Mouse (Mus musculus) kidney, postnatal 0 days (tissue): ENCODE measurements around the gene Lmx1a. TPM values are rescaled to one million over a fixed set of nuclear protein-coding genes. Genes with fewer than 3 reads are reported as not detected.
A peak's percentile ranks its signal among the peaks of the same experiment; 100 is the strongest.

Experiments
- ATAC-seq: fragments of 200-750 bp; cut with Nextera tagmentation; replicated peaks from 2 replicates; pipeline ENCODE4 v1.8.0; 2017; ENCODE audit warnings: low read depth, moderate number of reproducible peaks, moderate TSS enrichment, moderate library complexity; ENCODE audit not compliant: low FRiP score
- DNase-seq: peaks from one replicate; pipeline ENCODE4 v3.0.0-alpha.2; 2016; ENCODE audit warnings: low spot score
- H3K27ac ChIP-seq: fragments of 300-500 bp; sonication (generic); 2 replicates; pipeline ENCODE4 v1.5.1; 2014; ENCODE audit warnings: mild to moderate bottlenecking
- H3K27me3 ChIP-seq: fragments of 300-500 bp; sonication (generic); 2 replicates; pipeline ENCODE4 v1.6.1; 2014; ENCODE audit warnings: low read length, mixed read lengths; ENCODE audit not compliant: insufficient read depth
- H3K36me3 ChIP-seq: fragments of 300-500 bp; sonication (generic); 2 replicates; pipeline ENCODE4 v1.6.1; 2014; ENCODE audit warnings: low read length, mixed read lengths; ENCODE audit not compliant: insufficient read depth
- H3K4me1 ChIP-seq: fragments of 300-500 bp; sonication (generic); replicated peaks from 2 replicates; pipeline ENCODE4 v1.6.1; 2014; ENCODE audit warnings: antibody characterized with exemption, low read length, mixed read lengths; ENCODE audit not compliant: insufficient read depth
- H3K4me2 ChIP-seq: fragments of 300-500 bp; sonication (generic); 2 replicates; pipeline ENCODE4 v1.6.1; 2014; ENCODE audit warnings: mild to moderate bottlenecking, low read length, moderate library complexity, mixed read lengths
- H3K4me3 ChIP-seq: fragments of 300-500 bp; sonication (generic); replicated peaks from 2 replicates; pipeline ENCODE4 v1.5.1; 2014; ENCODE audit warnings: low read depth, low read length
- H3K9ac ChIP-seq: fragments of 300-500 bp; sonication (generic); 2 replicates; pipeline ENCODE4 v1.6.1; 2014; ENCODE audit warnings: low read depth, low read length
- H3K9me3 ChIP-seq: fragments of 300-500 bp; sonication (generic); replicated peaks from 2 replicates; pipeline ENCODE4 v1.6.1; 2016; ENCODE audit warnings: low read length, inconsistent platforms, mixed read lengths
- CTCF ChIP-seq: IDR thresholded peaks from 2 replicates; pipeline ENCODE4 v1.5.1; 2016; ENCODE audit warnings: antibody characterized with exemption, low read depth, mild to moderate bottlenecking, moderate library complexity
- WGBS: fragments of 180-500 bp; shearing (Covaris S2); extraction: QIAGEN DNeasy Blood & Tissue Kit; methylation state at CpG from one replicate; pipeline ENCODE4 v1.1.7; 2014; 5-methylcytosine and 5-hydroxymethylcytosine counted together
- polyA plus RNA-seq: library from polyadenylated mRNA; unstranded; fragments of >200 nt; fragmentation: Nextera tagmentation; extraction: Ambion mirVana; gene quantifications from 2 replicates; pipeline ENCODE4 v1.2.1, GENCODE M21; 2015

Lmx1a gene
- polyA plus RNA-seq, 1 experiment from 2014 or later = 0.04 TPM

DNA sequence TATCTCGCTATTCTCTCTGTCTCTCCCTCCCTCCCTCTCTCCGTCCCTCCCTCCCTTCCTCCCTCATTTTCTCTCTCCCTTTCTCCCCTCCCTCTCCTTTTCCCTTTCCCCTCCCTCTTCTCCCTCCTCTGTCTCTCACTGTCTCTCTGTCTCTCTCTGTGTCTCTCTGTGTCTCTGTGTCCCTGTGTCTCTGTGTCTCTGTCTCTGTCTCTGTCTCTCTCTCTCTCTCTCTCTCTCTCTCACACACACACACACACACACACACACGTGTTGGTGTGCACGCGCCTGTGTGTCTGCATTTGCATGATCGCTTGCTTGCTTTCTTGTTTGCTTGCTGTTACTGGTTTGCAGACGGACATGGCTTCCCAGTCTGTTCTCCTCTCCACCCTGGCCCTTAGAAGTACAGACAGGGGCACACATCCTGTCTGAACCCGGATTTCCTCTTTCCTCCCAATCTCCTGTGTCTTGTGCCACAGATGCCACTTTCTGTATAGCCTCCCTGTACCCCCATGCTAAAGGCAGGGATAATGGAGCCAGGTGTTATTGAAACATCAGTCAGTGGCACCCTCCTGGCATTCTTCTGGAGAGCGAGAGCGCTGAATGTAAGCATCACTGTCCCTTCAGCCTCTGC, 114.4 kb downstream of the Lmx1a start:
- ATAC-seq (no peak), DNase-seq (no peak)
- Histone ChIP-seq H3K9ac (no peak overlapping the region), H3K27me3 (peaks cover 19% of the 10 kb centered on the region), H3K9me3 (no peaks in the 10 kb centered on the region), H3K4me1 (no peaks in the 10 kb centered on the region; the same call in 1 of the 2 replicates), H3K4me3 (peak overlapping the region; percentile 41), H3K4me2 (peak overlapping the region; percentile 93), H3K27ac (no peak overlapping the region), H3K36me3 (no peaks in the 10 kb centered on the region)
- WGBS = 11% methylated on average over 10 of the region's 10 CpGs
- no peak for TF ChIP-seq CTCF

GRCm38 (mm10) chr1:167804836-167805235, 115.8 kb downstream of the Lmx1a start:
- no peak overlapping the region for H3K4me3 ChIP-seq
- H3K4me1 ChIP-seq = no peaks in the 10 kb centered on the region; the same call in 1 of the 2 replicates
- H3K36me3 ChIP-seq = no peaks in the 10 kb centered on the region
- 50% methylated on average over 7 of the region's 7 CpGs for WGBS
- no peak overlapping the region for H3K4me2 ChIP-seq
- H3K27me3 ChIP-seq = peaks cover 19% of the 10 kb centered on the region
- H3K9me3 ChIP-seq = no peaks in the 10 kb centered on the region
- no peak overlapping the region for H3K27ac ChIP-seq
- no peak for TF ChIP-seq CTCF
- H3K9ac ChIP-seq = no peak overlapping the region
- ATAC-seq (no peak), DNase-seq (no peak)

DNA sequence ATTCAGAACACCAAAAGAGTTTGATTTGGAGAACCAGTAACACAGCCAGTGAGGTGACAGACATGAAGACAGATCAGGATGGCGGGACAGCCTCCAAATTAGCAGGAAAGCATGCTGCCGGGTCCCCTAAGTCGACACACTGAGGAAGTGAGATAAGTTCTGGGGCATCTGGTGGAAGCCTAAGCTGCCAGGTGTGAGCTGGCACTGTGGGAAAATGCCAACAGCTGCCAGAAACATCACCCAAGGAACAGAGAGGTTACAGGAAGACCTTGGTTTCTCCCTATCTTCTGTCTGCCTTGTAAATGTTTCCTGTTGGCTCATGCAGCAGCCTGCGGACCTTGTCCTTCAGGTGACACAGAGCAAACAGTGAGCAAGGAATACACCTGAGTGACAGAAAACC, 122.1 kb downstream of the Lmx1a start:
- no peak for ATAC-seq
- TF ChIP-seq CTCF = no peak
- H3K36me3 ChIP-seq = no peaks in the 10 kb centered on the region
- 90% methylated on average over 4 of the region's 4 CpGs for WGBS
- no peak for DNase-seq
- no peak overlapping the region for H3K9ac ChIP-seq
- no peak overlapping the region for H3K27ac ChIP-seq
- no peak overlapping the region for H3K4me2 ChIP-seq
- H3K4me1 ChIP-seq = no peaks in the 10 kb centered on the region
- H3K27me3 ChIP-seq = 0 out of 2 replicates have a peak, but pooled peaks cover 7% of the 10 kb centered on the region
- H3K9me3 ChIP-seq = no peaks in the 10 kb centered on the region
- no peak overlapping the region for H3K4me3 ChIP-seq

- no peak for DNase-seq
- Histone ChIP-seq H3K9me3 (no peaks in the 10 kb centered on the region), H3K4me3 (no peak overlapping the region), H3K27me3 (no peaks in the 10 kb centered on the region), H3K27ac (no peak overlapping the region), H3K9ac (no peak overlapping the region), H3K36me3 (no peaks in the 10 kb centered on the region), H3K4me1 (no peaks in the 10 kb centered on the region), H3K4me2 (no peak overlapping the region)
- no peak for TF ChIP-seq CTCF
- 74% methylated on average over 4 of the region's 4 CpGs for WGBS
- no peak for ATAC-seq
Measured at GRCm38 (mm10) chr1:167815166-167815565, 126.1 kb downstream of the Lmx1a start.

GRCm38 (mm10) chr1:167817028-167817427, 128.0 kb downstream of the Lmx1a start:
- ATAC-seq (no peak), DNase-seq (no peak)
- Histone ChIP-seq H3K9ac (no peak overlapping the region), H3K4me3 (no peak overlapping the region), H3K4me1 (no peaks in the 10 kb centered on the region), H3K9me3 (no peaks in the 10 kb centered on the region), H3K4me2 (no peak overlapping the region), H3K36me3 (no peaks in the 10 kb centered on the region), H3K27ac (no peak overlapping the region), H3K27me3 (no peaks in the 10 kb centered on the region)
- 35% methylated on average over 6 of the region's 6 CpGs for WGBS
- TF ChIP-seq CTCF = no peak

- DNase-seq (no peak), ATAC-seq (no peak)
- H3K4me2 ChIP-seq = no peak overlapping the region
- H3K27ac ChIP-seq = no peak overlapping the region
- no peaks in the 10 kb centered on the region for H3K27me3 ChIP-seq
- H3K4me1 ChIP-seq = no peaks in the 10 kb centered on the region
- whole genome bisulfite sequencing = 19% methylated on average over 1 of the region's 1 CpGs
- no peaks in the 10 kb centered on the region for H3K9me3 ChIP-seq
- H3K4me3 ChIP-seq = no peak overlapping the region
- no peak for TF ChIP-seq CTCF
- no peak overlapping the region for H3K9ac ChIP-seq
- no peaks in the 10 kb centered on the region for H3K36me3 ChIP-seq
Measured at GRCm38 (mm10) chr1:167817616-167818015, 128.6 kb downstream of the Lmx1a start.

- no peak for ATAC-seq
- WGBS = 87% methylated on average over 6 of the region's 6 CpGs
- Histone ChIP-seq H3K4me1 (no peaks in the 10 kb centered on the region), H3K9ac (no peak overlapping the region), H3K9me3 (no peaks in the 10 kb centered on the region), H3K27me3 (no peaks in the 10 kb centered on the region), H3K4me3 (no peak overlapping the region), H3K4me2 (no peak overlapping the region), H3K36me3 (no peaks in the 10 kb centered on the region), H3K27ac (no peak overlapping the region)
- DNase-seq = no peak
- TF ChIP-seq CTCF = no peak
Measured at GRCm38 (mm10) chr1:167820031-167820430, 131.0 kb downstream of the Lmx1a start.
